Mouse (Mus musculus) cortical plate, adult 2 months (tissue): Measurements from ENCODE around the gene 2310057N15Rik.

Experiments
- CTCF ChIP-seq: fragments of 200-500 bp; IDR thresholded peaks from 2 replicates; pipeline ENCODE4 v1.5.1; 2011; ENCODE audit warnings: mild to moderate bottlenecking, control low read depth, low read length; ENCODE audit not compliant: insufficient read depth; ENCODE audit errors: extremely low read depth
- POLR2A ChIP-seq: fragments of 200-500 bp; IDR thresholded peaks from 2 replicates; pipeline ENCODE4 v1.6.1; 2011; ENCODE audit warnings: mild to moderate bottlenecking, low read length, control low read depth; ENCODE audit not compliant: insufficient read depth; ENCODE audit errors: extremely low read depth

DNA sequence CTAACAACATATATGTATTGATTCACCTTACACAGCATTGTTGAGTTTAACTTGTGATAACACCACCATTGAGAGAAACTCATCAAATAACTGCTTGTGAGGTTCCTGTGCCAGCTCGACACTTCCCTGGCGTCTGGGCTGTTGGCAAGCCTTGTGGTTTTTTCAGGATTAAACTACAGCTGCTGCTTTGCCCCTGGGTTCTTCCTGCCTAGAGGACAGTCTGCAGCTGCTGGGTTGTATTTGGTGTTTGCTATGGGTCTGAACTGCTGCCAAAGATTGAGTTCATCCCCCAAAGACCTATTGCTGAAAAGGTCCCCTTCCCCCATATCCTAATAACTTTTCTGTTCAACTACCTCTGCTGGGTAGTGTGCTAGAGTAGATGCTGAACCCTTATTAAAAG is 38.6 kb downstream of the 2310057N15Rik start:
- TF ChIP-seq CTCF, result no peak
- no peak for TF ChIP-seq POLR2A
